Mouse (Mus musculus) heart, postnatal 0 days (tissue): ENCODE results near the gene Wdr90.

Source experiments
- CTCF ChIP-seq: IDR thresholded peaks from 2 replicates; pipeline ENCODE4 v1.5.1; 2016; ENCODE audit warnings: antibody characterized with exemption, control low read depth, low read depth
- EP300 ChIP-seq: IDR thresholded peaks from 2 replicates; pipeline ENCODE4 v1.6.1; 2016; ENCODE audit warnings: antibody characterized with exemption, low read depth

GRCm38 (mm10) chr17:25869498-25869897 lies 8.2 kb upstream of the Wdr90 start:
- TF ChIP-seq CTCF (no peak), EP300 (no peak)
